10 mouse cellular contexts compared by ENCODE assay signal in the genomic region with DNA sequence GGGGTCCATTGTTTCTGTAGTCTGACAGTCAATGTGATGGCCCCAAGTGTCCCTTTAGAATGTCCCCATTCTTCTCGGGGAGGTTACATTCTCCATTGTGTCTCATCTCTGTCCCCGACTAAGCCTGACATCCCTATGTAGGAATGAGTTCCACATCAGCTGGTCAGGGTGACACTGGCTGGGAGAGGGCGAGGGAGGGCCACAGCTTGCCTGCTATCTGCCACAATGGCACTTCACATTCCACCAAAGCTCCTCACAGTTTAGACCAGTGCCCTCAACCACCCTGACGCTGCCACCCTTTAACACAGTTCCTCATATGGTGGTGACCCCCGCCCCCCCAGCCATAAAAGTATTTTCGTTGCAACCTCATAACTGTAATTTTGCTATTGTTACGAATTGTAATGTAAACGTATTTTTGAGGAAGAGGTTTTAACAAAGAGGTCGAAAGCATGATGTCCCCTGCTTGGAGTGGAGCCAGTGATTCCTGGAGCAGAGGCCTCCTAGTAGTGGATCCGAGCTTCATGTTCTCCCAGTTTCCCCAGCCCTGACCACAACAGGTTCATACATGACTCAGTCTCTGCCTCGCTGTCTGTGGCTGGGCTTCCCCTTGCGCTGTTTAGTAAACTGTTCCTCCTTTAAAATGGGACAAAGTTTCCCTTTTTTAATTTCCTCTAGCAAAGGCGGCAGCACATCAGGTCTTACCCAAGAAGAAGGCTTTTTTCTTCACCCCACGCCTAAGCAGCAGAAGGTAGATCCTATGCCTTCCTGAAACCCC. TPM values are rescaled to one million over a fixed set of nuclear protein-coding genes. Genes with fewer than 3 reads are reported as not detected.
DNase-seq lines count a peak whose midpoint lies in the region; ATAC-seq and TF ChIP-seq lines count a peak whose summit lies in the region.
"Had no signal": no experiment of that assay in that cellular context is flagged by ENCODE, and none has a peak within 500 bp of the region (broad histone marks: within the 10 kb centered on the region; RNA-seq: fewer than 3 reads in every experiment).

No protein-coding gene starts in this region.

- TF ChIP-seq POLR2A in bone marrow macrophage, adult 2 months (IDR thresholded peaks at IDR 0.05; ENCODE audit: borderline replicate concordance, low read depth, low read length) = no peak

- H3K4me3 ChIP-seq in bone marrow macrophage, adult 2 months (ENCODE audit: insufficient read depth, low read length) = no peak overlapping the region; the same call in 1 of the 2 replicates
- H3K4me3 ChIP-seq: neural tube, embryonic 13.5 days had no signal

- peak overlapping the region; percentile 94 for H3K27ac ChIP-seq in bone marrow macrophage, adult 2 months (ENCODE audit: insufficient read depth, low read depth, low read length)

- intact Hi-C loops in heart, postnatal 36 days (cut with DNase I) = no loop called here

- peak; percentile 71 for ATAC-seq in megakaryocyte, adult 5-6 weeks (ENCODE audit: poor library complexity, severe bottlenecking)

- peak; percentile 28 for DNase-seq in heart, adult 8-10 months (ENCODE audit: low spot score)
- DNase-seq in heart, postnatal 36 days = no peak
- DNase-seq in lung, adult 18-20 months = peak; percentile 45 to 51
- DNase-seq in lung, postnatal 14 days = no peak
- DNase-seq in cerebellum, postnatal 36 days = no peak
- DNase-seq in thymus, postnatal 25 days = no peak
- DNase-seq: cerebellum, adult 2 months had no signal

- no peak for TF ChIP-seq CTCF in bone marrow macrophage, adult 2 months (IDR thresholded peaks at IDR 0.05; ENCODE audit: low read depth, low read length)

- H3K4me1 ChIP-seq in bone marrow macrophage, adult 2 months (ENCODE audit: control insufficient read depth, insufficient read depth, low read length) = peaks cover 69% of the 10 kb centered on the region

RNA-seq across cellular contexts. Expression of a gene that starts 47.4 kb away (rescaled TPM):
- 1 to 10 TPM; 7.6 to 9.9 (median 8.8) TPM for total RNA-seq in heart, adult 8-10 months (2022)
- 1 to 10 TPM; 9.2 to 10.0 TPM for total RNA-seq in heart, postnatal 36 days (2021)
- 66.4 and 77.2 TPM in 2 replicates for polyA plus RNA-seq in bone marrow macrophage, adult 2 months (2012; ENCODE audit: insufficient read depth, insufficient read length, missing spikeins)
- total RNA-seq in megakaryocyte, adult 5-6 weeks (2015) = 2.4 and 2.8 TPM in 2 replicates
- total RNA-seq in megakaryocyte, adult 5-6 weeks (2017) = 2.3 and 3.3 TPM in 2 replicates

Comparison
In these comparisons a context has a peak if more than half of its experiments do, and no peak if none do; other contexts are left out.
1. DNase-seq: peak in heart, adult 8-10 months (single experiment) and lung, adult 18-20 months (2 of 2); none in heart, postnatal 36 days (0 of 2), lung, postnatal 14 days (single experiment), cerebellum, postnatal 36 days (0 of 2) and thymus, postnatal 25 days (single experiment).